Mouse (Mus musculus): ENCODE results near the gene Rftn2. TPM values are rescaled to one million over a fixed set of nuclear protein-coding genes. Genes with fewer than 3 reads are reported as not detected.
A peak's percentile ranks its signal among the peaks of the same experiment; 100 is the strongest.
"Not testable (repeated sequence)": the region's sequence is repeated elsewhere in the genome, so short reads cannot be mapped to it uniquely, and the experiment has no call there.

Rftn2 gene
- total RNA-seq, 1 experiment from 2014 or later, result 20.0 TPM

DNA sequence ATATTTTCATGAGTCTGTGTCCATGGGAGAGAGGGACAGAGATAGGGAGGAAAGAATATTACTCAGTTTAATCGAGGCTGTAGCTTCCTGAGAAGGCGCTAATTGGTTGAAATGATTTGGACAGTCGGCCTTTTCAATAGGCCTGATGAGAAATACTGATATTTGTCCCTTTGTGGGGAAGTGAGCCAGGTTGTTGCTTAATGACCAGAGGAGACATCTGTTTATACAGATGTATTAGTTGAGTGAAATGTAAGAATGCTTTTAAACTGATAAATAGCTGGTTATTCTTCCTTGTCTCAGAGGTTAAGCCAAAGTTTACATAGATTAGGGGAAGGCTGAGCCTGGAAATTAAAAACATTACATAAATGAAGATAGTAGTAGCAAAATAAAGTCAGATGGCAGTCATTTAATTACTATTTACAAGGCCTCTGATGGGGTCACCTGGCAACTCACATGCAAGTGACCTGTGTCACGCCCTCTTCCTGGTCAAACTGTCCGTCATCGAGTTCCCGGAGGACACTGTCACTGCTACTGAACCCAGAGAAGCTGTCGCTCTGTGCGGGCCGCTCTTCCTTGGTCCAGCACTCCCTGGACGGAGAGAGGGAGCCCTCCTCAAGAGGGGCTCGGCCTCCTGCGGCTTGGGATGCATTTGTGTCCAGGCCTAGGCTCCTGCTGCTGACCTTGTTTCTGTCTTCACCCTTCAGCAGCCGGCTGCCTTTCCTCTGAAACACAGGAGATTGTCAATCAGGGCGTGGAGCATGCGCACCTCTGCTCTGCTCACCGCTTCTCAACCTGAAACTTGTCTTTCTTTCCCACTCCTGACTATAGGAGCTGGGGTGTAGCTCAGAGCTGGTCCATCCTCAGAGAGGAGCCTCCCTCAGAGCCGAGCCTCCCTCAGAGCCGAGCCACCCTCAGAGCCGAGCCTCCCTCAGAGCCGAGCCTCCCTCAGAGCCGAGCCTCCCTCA, 54.9 kb downstream of the Rftn2 start:
- DNase-seq, result no peak

DNA sequence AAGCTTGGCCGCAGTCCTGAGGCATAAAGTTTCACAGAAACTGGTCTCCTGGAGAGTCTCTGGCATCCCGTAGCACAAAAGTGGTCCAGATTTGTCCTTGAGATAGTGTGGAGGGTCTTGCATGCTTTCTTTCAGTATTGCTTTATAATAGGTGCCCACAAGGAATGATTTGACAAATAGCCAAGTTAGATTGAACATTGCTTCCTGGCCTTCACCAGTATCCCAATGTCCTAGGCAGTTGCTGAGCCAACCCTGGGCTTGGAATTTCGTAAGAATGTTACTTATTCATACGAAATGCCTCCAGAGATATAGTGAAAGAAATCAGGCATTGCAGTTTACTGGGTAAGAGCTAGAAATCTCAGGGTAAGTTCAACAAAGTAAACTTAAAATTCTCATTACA, 58.0 kb downstream of the Rftn2 start:
- DNase-seq, result no peak

DNA sequence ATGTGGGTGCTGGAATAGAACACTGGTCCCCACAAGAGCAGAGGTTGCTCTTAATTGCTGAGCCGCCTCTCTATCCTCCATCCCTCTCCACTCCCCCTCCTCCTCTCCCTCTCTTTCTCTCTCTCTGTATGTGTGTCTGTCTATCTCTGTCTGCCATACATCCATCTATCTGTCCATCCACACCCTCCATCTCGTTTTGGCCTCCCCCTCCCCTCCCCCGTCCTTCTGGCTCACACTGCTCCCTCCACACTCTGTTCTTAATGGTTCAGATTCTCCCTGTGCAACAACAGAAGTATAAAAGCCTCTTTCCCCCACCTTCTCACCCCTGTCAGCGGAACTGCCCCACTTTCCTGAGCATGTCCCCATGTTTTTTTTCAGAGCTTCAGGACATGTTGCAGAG, 59.0 kb downstream of the Rftn2 start:
- no peak for DNase-seq

DNA sequence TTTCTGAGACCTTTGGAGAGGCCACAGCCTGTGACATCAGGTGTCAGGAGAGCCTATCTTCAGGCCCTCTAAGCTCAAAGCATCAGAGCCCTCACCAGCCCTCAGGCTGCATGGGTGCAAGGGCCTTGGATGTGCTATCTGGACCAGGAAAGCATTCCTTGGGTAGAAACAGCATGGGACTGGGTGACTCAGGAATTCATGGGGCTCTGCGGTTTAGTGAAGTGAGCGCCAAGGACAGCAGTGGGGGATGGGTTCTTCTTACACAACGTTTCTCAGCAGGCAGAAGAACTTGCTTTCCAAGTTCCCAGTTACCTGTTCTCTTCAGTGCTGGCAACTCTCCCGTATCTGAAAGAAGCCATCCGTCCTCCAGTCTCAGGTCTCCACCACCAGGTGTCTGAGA, 62.6 kb downstream of the Rftn2 start:
- peak; percentile 59 for DNase-seq

DNA sequence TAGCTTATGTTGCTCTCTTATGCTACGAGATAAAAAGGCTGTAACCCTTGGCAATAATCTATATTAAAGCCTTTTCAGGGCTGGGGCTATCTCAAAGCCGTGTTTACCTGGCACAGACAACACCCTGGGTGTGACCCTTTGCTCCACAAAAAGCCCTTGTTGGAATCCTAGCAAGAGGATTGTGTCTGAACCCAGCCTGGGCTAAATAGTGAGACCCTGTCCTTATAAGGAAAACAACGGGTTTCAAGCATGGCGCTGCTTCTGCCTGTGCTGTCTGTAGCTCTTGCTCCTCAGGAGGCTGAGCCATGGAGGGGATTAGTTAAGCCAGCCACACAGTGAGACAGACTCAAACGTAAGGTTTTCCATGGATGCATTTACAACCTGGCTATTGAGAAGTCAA, 63.8 kb downstream of the Rftn2 start:
- no peak for DNase-seq

DNA sequence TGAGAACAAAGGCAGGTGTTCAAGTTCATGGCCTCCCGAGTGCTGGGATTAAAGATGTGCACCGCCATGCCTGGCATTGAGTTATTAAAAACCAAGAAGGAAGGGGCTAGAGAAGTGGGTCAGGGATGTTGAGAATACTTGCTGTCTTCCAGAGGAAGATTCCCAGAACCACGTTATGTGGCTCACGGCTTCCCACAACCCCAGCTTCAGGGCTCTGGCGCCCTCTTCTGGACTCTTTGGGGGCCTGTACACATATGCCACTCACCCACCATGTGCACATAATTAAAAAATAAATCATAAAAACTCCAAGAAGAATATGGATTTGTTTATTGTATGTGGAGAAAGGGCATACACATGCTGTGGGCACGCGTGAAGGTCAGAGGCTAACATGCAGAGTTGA, 64.7 kb downstream of the Rftn2 start:
- peak; percentile 59 for DNase-seq

DNA sequence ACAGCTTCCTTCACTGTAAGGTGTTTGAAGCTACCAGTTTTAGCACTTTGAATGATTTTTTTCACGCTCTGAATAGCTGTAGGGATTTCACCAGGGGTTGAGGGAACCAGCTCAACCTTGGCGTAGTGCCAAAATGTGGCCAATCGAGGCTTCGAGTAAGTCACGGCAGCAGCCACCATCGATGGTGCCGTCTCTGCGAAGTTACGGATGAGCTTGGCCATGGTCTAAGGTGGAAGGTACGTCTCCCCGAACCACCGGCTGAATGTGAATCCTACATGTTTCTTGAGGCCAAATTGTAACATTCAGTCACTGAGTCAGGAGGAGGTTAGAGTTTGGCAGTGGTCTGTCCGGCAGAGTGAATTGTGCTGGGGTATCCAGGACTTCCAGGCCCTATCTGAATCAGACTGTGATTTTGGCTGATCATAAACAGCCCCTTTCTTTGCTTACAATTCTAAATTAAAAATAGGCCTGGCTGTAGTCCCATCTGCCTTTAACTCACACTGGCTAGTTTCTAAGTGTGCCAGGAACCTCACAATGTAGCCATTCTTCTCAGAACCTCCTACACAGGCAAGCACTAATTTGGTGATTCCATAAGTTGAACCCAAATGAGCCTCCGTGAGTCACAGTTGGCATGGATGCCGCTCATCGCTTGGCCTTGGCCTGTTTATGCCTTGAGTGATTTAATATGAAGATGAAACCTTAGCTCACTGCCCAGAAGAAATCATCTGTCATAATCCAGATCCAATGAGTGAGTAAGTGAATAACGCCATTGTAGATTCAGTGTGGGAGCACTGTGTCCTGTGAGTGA, 65.5 kb downstream of the Rftn2 start:
- peak; percentile 72 for DNase-seq

DNA sequence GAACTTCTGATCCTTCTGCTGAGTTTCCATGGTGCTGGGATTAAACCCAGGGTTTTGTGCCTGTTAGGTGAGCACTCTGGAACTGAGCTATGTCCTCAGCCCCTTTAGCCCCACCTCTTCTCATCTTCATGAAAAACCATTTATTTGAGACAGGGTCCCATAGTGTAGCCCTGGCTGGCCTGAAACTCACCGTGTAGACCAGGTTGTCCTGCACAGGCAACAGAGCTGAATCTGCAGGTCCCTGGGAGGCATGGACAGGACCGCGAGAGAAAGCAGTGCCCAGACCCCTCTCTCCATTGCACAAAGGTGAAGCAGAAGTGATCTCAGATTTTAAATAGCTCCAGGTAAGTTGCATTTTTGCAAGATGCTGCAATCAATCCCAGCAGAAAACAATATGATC, 66.4 kb downstream of the Rftn2 start:
- no peak for DNase-seq

DNA sequence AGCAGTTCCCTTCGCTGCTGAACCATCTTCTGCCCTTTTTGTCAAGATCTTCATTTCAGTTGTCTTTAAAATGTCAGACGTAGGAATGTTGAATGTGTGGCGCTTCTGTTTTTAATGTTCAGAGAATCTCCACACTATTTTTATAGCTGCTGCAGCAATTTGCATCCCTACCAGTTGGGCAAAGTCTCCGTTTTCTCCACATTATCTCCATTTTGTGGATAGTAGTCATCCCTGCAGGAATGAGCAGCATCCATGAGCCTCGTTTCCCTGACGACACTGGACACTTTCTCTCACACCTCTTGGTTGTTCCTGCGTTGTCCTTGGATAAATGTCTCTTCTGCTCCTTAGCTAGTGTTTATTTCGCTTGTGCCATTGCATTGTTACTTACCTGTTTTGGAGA, 67.8 kb downstream of the Rftn2 start:
- no peak for DNase-seq

DNA sequence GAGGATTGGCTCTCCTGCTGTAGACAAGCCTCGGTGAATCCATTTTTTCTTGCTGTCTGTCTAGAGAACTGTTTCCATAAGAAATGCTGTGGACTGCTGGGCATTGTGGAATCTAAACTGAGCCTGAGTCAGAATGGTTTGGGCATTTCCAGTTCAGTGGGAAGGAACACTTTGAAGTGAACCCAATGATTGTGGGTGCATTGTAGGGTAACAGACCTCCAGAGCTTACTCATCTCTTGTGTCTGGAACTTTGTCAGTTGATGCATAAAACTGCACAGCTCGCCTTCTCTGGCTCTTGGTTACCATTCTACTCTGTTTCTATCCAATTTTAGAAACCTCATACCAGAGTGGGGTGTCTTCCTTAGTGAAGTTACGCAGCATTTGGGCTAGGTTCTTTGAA, 68.4 kb downstream of the Rftn2 start:
- no peak for DNase-seq

DNA sequence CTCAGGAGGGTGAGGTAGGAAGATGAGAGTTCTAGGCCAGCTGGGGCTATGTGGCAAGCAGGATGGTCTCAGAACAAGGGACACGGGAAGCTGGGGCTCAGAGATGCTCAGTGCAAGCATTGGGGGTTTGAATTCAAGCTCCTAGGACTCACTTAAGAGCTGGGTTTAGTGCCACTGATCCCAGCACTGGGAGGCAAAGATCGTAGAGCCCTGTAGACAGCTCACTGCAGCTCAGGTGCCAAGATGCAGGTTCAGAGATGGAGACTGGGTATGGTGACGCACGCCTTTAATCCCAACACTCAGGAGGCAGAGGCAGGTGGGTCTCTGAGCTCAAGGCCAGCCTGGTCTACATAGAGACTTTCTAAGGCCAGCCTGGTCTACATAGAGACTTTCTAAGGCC, 69.3 kb downstream of the Rftn2 start:
- no peak for DNase-seq

DNA sequence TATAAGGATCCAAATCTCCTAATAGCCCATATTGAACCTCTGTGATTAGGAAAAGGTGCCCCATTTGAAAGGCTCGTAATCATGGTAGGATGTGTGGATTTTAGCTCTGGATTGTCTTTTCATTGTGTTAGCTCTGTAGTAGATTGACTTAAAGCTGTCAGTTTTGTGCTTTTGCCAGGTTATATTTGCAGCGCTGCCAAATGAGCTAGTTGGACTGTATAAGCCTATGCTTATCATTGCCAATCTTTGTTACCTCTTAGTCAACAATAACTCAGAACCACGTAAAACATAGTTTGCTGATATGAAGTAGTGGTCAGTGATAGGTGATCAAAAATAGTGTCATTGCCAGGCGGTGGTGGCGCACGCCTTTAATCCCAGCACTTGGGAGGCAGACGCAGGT, 81.0 kb downstream of the Rftn2 start:
- no peak for DNase-seq

DNA sequence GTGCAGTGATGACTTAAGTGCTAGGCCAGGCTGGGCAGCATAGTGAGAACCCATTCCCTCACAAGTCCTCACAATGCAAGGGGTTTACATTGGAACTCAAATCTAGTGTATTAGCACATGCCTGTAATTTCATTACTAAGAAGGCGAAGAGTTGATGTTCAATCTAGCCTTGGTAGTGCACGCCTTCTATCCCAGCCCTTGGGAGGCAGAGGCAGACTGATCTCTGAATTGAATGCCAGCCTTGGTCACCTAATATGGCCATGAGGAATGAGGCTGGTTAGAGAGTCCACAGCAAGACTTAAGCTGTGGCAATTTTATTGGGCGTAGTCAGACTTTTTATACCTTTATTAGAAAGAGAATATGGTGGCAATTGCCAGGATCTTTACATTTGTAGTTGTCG, 82.2 kb downstream of the Rftn2 start:
- no peak for DNase-seq

DNA sequence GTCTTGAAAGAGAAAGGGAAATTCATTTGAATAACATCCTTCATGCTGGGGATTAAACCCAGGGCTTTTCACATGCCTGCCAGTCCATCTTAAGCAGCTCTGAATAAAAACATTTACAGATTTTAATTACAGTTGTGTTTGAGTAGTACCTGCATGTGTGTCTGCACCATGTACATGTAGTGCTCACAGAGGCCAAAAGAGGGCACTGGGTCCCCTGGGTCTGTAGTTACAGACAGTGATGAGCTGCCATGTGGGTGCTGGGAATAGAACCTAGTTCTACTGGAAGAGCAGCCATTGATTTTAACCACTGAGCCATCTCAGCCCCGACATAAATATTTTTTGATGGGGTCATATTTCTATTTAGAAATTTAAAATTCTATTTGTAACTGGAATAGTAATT, 90.7 kb downstream of the Rftn2 start:
- DNase-seq, result no peak

DNA sequence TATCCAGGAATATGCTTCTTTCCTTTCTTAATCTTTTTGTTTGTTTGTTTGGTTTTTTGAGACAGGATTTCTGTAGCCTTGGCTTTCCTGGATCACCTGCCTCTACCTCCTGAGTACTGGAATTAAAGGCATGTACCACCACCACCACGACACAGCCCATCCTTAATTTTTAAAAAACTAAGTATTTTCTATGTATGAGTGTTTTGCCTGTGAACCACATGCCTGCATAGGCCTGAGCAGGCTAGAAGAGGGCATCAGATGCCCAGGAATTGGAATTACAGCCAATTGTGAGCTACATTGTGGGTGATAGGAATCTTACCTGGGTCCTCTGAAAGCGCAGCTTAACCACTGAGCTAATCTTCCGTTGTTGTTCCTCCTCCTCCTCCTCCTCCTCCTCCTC, 92.3 kb downstream of the Rftn2 start:
- no peak for DNase-seq

DNA sequence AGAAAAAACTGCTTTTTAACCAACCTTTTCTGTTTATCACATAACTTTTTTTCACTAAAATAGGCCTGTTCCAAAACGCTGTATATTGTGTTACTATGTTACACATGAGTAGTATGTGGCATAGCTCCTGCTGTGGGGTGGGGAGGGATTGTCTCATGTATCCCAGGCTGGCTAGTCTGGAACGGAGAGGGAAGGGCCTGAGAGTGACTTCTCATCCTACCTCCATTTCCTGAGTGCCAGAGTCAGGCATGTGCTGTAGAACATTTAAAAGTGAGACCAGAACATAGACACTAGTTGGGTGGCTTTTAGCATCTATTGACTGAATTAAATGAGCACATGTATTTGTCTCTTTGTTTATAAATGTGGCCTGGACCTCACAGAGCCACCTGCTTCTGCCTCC, 93.4 kb downstream of the Rftn2 start:
- no peak for DNase-seq

DNA sequence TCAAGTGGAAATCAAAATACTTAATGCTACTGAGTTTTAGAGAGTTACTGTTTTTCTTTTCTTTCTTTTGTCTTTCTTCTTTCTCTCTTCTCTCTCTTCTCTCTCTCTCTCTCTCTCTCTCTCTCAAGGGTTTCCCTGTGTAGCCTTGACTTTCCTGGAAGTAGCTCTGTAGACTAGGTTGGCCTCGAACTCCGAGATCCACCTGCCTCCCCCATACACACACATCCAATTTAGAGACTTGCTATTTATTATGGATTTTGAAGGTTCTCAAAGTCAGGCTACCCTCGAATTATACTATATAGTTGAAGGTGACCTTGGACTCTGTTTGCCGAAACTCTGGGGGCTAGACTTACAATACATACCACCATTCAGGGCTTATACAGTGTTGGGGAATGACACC, 94.3 kb downstream of the Rftn2 start:
- no peak for DNase-seq

DNA sequence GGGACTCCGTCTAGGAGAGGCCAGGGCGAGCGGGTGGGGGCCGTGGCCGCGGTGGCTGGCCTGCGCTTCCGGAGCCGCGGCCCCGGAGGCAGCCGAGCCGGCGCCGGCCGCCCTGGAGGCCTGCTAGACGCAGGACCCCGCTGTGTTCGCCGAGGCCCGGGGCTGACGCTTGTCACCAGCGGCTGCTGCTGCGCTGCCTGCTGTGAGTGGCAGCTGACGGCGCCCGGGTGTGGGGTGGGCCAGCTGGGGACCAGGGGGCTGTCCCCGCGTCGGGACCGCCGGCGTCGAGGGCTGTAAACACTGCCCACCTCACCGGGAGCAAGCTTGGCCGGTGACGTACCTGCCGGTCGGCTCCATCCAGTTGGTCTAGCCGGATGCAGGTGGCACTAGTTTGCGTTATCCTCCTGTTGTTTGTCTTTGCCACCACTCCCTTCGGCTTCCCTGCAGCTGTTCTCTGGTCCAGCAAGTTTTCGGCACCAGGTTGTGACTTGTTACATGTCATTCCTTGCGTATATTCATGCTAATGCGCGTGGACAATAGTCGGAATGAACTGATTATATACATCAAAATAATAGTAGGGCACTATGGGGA, 95.1 kb downstream of the Rftn2 start:
- DNase-seq, result no peak

DNA sequence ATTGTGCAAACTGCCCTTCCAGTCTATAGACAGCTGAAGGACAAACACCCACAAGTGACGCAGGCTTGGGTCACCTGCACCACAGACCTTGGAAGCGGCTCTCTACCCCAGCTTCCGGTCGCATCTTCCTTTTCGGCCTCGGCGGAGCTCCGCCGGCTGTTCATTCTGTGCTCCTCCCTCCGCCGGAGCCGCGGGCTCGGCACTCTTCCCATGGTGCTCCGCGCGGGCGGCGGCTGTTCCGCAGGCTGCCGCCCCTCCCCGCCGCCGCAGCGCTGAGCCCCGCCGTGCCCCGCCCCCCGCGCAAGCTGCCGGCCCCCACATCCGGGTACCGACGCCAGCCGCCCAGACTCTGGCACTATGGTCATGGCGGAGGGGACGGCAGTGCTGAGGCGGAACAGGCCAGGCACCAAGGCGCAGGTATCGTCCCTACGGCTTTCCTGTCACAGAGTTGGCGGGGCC, 95.6 kb downstream of the Rftn2 start, which contains the start of gene Mob4:
TSS of gene Mob4 (plus strand) at position 289 of the 459 bp plus-strand sequence.
- peak; percentile 96 for DNase-seq

DNA sequence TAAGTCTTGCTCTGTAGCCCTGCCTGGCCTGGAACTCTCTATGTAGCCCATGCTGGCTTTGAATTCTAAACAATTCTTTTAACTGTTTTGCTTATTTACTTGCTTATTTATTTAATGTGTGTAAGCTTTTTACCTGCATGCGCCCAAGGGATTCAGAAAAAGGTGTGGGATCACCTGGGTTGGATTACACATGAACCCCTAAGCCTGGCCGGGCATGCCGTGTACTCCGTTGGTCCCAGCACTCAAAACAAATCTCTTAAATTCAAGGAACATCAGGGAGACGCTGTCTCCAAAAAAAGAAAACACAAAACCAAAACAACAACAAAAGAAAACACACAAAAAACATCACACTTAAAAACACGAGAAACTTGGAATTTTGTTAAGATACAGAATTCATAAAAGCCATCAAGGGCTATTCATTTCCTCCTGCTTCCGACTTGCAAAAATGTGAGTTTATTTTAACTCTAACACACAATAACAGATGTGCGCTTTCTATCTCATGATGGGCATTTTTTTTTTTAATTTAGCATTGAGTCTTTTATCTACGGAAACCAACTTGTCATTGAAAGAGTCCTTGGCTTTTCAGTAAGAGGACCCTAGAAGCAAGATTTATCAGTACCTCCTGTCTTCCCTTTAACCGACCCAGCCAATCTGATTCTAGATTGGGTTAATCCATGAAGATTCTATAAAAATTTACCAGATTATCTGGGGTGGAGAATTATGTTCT, 96.2 kb downstream of the Rftn2 start:
- no peak for DNase-seq

DNA sequence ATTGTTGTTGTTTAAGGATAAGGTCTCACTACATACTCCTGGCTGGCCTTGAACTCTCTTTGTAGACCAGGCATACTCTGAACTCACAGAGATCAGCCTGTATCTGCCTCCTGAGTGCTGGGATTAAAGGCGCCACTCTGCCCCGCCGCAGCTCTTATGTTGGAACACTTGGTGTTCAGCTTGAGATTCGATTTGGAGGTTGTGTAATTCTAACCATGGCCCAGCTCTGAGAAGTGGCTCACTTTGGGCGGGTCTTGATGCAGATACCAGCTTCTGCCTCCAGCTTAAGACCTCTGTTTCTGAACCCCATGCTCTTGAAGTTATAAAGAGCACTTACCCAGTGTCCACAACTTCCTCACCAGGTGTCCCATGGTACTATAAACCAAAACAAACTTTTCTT, 96.9 kb downstream of the Rftn2 start:
- DNase-seq, result no peak

DNA sequence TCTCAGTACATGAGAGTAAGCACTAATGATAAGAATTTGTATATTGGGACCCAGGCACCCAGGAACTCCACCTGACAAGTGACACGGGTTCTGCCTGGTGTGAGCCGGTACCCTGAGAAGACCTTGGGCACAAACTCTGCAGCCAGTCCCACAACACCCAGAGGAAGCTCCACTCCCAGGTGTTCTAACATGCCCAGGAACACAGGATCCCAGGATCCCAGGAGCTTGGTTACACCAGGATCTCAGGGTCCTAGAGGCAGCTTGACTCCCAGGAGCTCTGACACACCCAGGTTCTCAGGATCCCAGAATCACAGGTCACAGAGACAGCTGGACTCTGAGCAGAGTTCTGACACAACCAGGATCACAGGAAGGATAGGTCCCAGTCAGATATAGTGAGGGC, 102.4 kb downstream of the Rftn2 start:
- not testable (repeated sequence) for DNase-seq

Measured in adrenal gland, postnatal 25 days (tissue).